Mouse (Mus musculus) liver, embryonic 12.5 days (tissue): Measurements from ENCODE around the gene Cd300lb. TPM values are rescaled to one million over a fixed set of nuclear protein-coding genes. Genes with fewer than 3 reads are reported as not detected.

ENCODE experiments used
- ATAC-seq: fragments of 200-750 bp; cut with Nextera tagmentation; 2 replicates; pipeline ENCODE4 v1.8.0; 2017; ENCODE audit warnings: moderate number of reproducible peaks, mild to moderate bottlenecking, moderate library complexity
- H3K27ac ChIP-seq: fragments of 300-500 bp; sonication (generic); 2 replicates; pipeline ENCODE4 v1.5.1; 2016; ENCODE audit warnings: mild to moderate bottlenecking
- H3K27me3 ChIP-seq: fragments of 300-500 bp; sonication (generic); replicated peaks from 2 replicates; pipeline ENCODE4 v1.6.1; 2016; ENCODE audit warnings: mild to moderate bottlenecking, moderate library complexity
- H3K36me3 ChIP-seq: fragments of 300-500 bp; sonication (generic); 2 replicates; pipeline ENCODE4 v1.6.1; 2016; ENCODE audit warnings: mild to moderate bottlenecking, moderate library complexity
- H3K4me1 ChIP-seq: fragments of 300-500 bp; sonication (generic); 2 replicates; pipeline ENCODE4 v1.6.1; 2016
- H3K4me2 ChIP-seq: fragments of 300-500 bp; sonication (generic); 2 replicates; pipeline ENCODE4 v1.6.1; 2016; ENCODE audit warnings: mild to moderate bottlenecking, moderate library complexity
- H3K4me3 ChIP-seq: fragments of 300-500 bp; sonication (generic); 2 replicates; pipeline ENCODE4 v1.5.1; 2016; ENCODE audit warnings: mild to moderate bottlenecking, moderate library complexity
- H3K9ac ChIP-seq: fragments of 300-500 bp; sonication (generic); 2 replicates; pipeline ENCODE4 v1.6.1; 2016; ENCODE audit warnings: mild to moderate bottlenecking, moderate library complexity
- H3K9me3 ChIP-seq: fragments of 300-500 bp; sonication (generic); replicated peaks from 2 replicates; pipeline ENCODE4 v1.6.1; 2016; ENCODE audit warnings: mild to moderate bottlenecking, moderate library complexity
- WGBS: fragments of 180-500 bp; shearing (Covaris S2); methylation state at CpG from one replicate; pipeline ENCODE4 v1.1.7; 2016; ENCODE audit not compliant: insufficient replicate concordance; 5-methylcytosine and 5-hydroxymethylcytosine counted together
- polyA plus RNA-seq: library from polyadenylated mRNA; unstranded; fragments of >200 nt; fragmentation: Nextera tagmentation; extraction: Ambion mirVana; gene quantifications from 2 replicates; pipeline ENCODE4 v1.2.1, GENCODE M21; 2016

The Cd300lb gene
- polyA plus RNA-seq, 1 experiment from 2014 or later, result 0.67 TPM

DNA sequence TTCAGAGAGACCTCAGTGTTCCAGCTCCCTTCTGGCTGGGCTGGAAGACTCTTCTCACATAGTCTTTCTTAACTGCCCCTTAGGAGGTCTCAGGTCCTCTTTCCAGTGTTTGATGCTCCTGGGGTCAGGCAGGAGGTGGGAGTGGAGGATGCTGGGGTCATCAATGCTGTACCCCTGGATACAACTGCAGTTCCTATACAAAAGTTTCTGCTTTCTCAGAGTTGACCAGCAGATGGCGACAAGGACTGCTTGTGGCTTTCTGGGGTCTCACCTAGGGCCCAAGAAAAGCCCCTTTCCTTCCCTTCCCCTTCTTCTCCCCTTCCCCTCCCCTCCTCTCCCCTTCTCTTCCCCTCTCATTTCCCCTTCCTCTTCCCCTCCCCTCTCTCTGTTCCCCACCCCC is 53.6 kb downstream of the Cd300lb start:
- no peak for ATAC-seq
- no peaks in the 10 kb centered on the region for H3K9me3 ChIP-seq
- no peak overlapping the region for H3K4me3 ChIP-seq
- H3K9ac ChIP-seq, result no peak overlapping the region
- peaks cover 37% of the 10 kb centered on the region for H3K4me1 ChIP-seq
- no peak overlapping the region for H3K27ac ChIP-seq
- WGBS, result 0% methylated on average over 1 of the region's 1 CpGs
- no peaks in the 10 kb centered on the region for H3K36me3 ChIP-seq
- no peaks in the 10 kb centered on the region for H3K27me3 ChIP-seq
- no peak overlapping the region for H3K4me2 ChIP-seq

DNA sequence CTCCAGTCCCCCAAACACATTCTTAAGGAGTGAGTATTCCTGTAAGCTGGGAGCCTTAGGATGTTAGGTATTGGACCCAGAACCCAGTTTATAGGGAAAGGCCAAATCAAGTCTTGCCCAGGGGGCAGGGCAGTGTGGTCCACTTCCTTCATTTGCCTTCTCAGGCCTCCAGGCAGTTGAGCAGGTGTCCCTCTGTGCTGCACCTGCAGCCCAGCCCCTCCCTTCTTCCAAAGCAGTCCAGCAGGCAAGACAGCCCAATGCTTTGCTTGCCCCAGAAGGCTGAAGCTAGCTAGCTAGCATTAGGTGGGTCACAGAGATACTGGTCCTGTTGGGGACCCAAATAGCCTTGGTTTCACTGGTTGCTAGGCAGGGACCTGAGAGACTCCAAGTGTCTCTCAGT is 54.0 kb downstream of the Cd300lb start:
- Histone ChIP-seq H3K27me3 (no peaks in the 10 kb centered on the region), H3K27ac (no peak overlapping the region), H3K9ac (no peak overlapping the region), H3K36me3 (no peaks in the 10 kb centered on the region), H3K4me1 (peaks cover 41% of the 10 kb centered on the region), H3K4me2 (no peak overlapping the region), H3K9me3 (no peaks in the 10 kb centered on the region), H3K4me3 (no peak overlapping the region)
- ATAC-seq, result no peak

DNA sequence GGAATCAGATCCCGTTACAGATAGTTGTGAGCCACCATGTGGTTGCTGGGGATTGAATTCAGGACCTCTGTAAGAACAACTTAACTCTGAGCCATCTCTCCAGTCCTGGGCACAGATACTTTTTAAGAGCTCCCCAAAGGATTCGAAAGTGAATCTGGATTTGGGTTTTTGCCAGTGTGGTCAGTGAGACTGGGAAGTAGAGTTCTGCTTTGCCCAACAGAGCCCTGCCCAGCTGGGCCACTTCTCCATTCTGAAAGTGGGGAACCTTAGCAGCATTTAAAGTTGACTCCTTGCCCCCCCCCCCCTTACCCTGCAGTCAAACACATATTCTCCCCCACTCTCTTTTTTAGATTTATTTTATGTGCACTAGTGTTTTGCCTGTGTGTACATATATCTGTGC is 54.5 kb downstream of the Cd300lb start:
- H3K4me1 ChIP-seq, result peaks cover 39% of the 10 kb centered on the region
- H3K27ac ChIP-seq, result no peak overlapping the region
- 52% methylated on average over 2 of the region's 2 CpGs for WGBS
- no peak overlapping the region for H3K4me3 ChIP-seq
- ATAC-seq, result no peak
- no peak overlapping the region for H3K9ac ChIP-seq
- H3K9me3 ChIP-seq, result no peaks in the 10 kb centered on the region
- no peak overlapping the region for H3K4me2 ChIP-seq
- H3K36me3 ChIP-seq, result no peaks in the 10 kb centered on the region
- H3K27me3 ChIP-seq, result no peaks in the 10 kb centered on the region

DNA sequence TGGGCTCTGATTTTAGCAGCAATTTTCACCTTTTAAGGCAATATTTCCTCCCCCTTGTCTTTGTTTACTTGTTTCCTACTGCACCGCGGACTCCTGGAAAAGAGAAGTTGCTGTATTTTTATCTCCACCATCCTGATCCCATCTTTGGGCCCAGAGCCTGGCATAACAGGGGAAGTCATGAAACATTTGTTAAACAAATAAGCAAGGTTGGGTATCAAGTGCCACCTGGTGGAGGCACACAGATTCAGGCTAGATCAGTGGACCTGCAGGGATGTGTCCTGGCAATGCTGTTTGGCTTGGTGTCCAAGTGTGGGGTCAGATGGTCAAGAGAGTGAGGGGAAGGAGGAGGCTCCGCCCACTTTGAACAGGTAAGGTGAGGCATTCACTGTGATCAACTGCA is 57.0 kb downstream of the Cd300lb start:
- 17% methylated on average over 3 of the region's 3 CpGs for WGBS
- H3K36me3 ChIP-seq, result no peaks in the 10 kb centered on the region
- no peak overlapping the region for H3K4me3 ChIP-seq
- H3K9ac ChIP-seq, result no peak overlapping the region
- no peak overlapping the region for H3K4me2 ChIP-seq
- no peak for ATAC-seq
- H3K27ac ChIP-seq, result no peak overlapping the region
- no peaks in the 10 kb centered on the region for H3K9me3 ChIP-seq
- no peaks in the 10 kb centered on the region for H3K27me3 ChIP-seq
- H3K4me1 ChIP-seq, result peaks cover 39% of the 10 kb centered on the region

DNA sequence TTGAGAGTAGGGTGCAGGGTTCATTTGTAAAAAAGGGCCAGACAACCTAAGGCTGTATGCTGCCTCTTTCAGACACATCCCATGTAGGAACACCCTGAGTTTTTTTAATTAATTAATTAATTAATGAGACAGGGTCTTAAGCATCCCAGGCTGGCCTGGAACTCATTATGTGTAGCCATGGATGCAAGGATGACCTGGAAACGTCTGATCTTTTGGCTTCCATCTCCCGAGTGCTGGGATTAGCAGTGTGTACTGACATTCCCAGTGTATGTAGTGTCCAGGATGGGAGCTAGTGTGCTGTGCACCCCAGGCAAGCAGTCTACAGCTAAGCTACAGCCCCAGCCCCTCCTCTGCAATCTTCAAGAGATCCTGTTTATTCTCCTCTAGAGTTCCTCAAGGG is 57.6 kb downstream of the Cd300lb start:
- Histone ChIP-seq H3K9me3 (no peaks in the 10 kb centered on the region), H3K36me3 (no peaks in the 10 kb centered on the region), H3K4me2 (no peak overlapping the region), H3K4me3 (no peak overlapping the region), H3K27me3 (no peaks in the 10 kb centered on the region), H3K27ac (no peak overlapping the region), H3K9ac (no peak overlapping the region), H3K4me1 (peaks cover 39% of the 10 kb centered on the region)
- WGBS, result 45% methylated on average over 2 of the region's 2 CpGs
- ATAC-seq, result no peak

DNA sequence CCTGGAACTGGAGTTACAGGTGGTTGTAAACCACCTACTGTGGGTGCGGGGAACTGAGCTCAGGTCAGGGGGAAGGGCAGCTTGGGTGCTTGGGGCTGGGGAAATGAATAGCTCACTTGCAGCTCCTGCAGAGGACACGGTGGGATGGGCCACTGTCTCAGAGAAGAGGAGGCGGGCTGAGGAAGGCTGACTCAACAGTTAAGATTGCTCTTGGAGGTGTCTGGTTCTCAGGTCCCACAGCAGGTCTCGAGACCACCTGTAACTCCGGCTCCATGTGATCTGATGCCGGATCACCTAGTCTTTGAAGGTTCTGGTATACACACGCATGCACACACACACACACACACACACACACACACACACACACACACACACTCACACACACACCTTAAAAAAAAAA is 58.0 kb downstream of the Cd300lb start:
- Histone ChIP-seq H3K27me3 (no peaks in the 10 kb centered on the region), H3K4me2 (no peak overlapping the region), H3K27ac (no peak overlapping the region), H3K36me3 (no peaks in the 10 kb centered on the region), H3K4me1 (peaks cover 39% of the 10 kb centered on the region), H3K9ac (no peak overlapping the region), H3K9me3 (no peaks in the 10 kb centered on the region), H3K4me3 (no peak overlapping the region)
- WGBS, result 47% methylated on average over 7 of the region's 7 CpGs
- ATAC-seq, result no peak

DNA sequence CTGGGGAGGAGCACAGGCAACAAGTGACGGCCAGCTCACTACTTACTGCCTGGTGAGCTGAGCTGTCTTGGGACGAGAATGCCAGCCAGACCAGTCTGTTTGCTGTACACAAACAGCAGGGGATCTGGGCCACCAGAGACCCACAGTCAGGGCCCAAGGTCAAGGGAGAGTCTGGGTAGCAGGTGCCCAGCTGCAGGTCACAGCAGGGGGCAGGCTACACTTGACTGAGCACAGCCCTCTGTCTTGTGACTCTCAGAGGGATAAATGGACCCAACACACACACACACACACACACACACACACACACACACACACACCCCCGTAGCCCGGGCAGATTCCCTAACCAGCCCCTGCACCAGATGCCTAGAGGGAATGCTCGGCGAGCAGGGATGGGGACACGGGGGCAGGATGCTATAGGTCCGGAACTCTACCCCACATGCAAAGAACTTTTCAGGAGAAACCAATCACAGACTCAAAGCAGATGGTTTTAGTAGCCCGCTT is 58.8 kb downstream of the Cd300lb start:
- no peaks in the 10 kb centered on the region for H3K27me3 ChIP-seq
- no peaks in the 10 kb centered on the region for H3K36me3 ChIP-seq
- H3K4me3 ChIP-seq, result no peak overlapping the region
- no peak for ATAC-seq
- 46% methylated on average over 9 of the region's 9 CpGs for WGBS
- H3K9ac ChIP-seq, result no peak overlapping the region
- H3K4me2 ChIP-seq, result no peak overlapping the region
- H3K9me3 ChIP-seq, result no peaks in the 10 kb centered on the region
- H3K27ac ChIP-seq, result no peak overlapping the region
- peaks cover 39% of the 10 kb centered on the region for H3K4me1 ChIP-seq

DNA sequence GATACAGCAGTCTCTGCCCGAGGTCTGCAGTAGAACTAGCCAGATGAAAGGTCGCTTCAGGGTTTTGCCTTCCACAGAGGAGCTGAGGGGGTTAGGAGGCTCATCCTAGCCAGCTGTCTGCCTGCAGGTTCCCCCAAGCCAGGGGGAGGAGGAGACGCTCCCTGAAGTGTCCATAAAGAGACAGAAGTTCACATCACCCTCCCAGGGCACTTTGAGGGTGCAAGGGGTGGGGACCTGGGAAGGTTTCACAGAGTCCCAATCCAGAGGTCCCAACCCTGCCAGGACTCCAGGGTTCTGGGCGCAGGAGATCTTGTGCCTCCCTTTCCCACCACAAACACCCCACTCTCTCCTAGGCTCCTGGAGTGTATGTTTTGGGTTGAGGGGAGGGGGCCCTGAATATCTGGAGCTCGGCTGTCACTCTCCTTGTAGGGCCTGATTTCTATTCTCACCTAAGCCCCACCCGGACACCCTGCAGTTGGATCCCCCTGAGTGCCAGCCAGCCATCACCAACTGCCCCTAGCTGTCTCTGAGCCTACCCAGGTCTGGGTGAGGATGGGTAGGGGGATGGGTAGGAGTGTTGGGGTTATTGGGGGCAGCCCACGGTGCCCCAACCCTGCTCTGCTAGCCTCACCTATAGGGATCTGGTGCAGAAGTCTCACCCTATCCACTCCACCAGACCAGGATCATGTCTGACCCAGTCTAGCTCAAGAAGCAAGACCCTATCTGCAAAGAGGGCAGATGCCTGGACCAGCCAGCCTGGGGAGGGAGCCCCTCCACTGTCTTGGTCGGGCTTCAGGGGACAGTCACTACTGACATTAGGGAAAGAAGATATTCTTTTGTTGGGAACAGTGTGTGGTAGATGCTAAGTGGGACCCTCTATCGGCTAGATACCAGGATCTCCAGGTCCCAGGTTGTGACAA is 59.7 kb downstream of the Cd300lb start:
- Histone ChIP-seq H3K4me2 (no peak overlapping the region), H3K9ac (no peak overlapping the region), H3K4me3 (no peak overlapping the region), H3K9me3 (no peaks in the 10 kb centered on the region), H3K36me3 (no peaks in the 10 kb centered on the region), H3K27me3 (no peaks in the 10 kb centered on the region), H3K4me1 (peaks cover 39% of the 10 kb centered on the region), H3K27ac (no peak overlapping the region)
- no peak for ATAC-seq
- 55% methylated on average over 9 of the region's 9 CpGs for WGBS

DNA sequence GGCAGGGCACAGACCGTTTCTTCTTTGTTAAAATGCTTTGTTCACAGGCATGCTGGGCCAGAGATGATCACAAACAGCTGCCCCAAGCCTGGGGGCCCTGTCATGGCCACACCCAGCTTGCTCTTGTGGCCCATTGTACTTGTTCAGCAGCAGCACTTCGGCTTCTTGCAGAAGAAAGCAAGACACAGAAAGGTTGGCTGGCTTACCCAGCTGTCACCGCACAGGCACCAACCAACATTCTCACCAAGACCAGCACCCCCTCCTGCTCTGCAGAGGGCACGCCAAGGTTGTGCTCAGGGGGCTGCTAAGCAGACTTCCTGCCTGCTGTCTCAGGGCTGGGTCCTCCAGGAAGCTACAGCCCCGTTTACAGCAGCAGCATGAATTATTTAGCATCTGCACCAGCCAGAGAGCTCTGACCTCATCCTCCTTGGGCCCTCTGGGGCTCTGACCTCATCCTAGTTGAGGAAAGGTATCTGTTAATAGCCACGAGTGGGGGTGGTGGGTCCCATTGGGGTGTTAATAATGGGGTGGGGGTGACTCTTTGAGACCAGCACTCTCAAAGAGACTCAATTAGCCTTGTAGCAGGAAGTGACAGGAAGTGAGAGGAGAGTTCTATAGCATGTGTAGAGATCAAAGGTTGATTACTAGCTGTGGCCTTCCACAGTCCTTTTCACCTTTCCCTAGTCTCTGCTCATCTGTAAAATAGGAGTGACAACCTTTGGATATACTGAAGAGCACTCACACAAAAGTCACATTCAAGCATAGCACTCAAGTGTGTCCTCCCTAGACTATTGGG is 61.0 kb downstream of the Cd300lb start:
- no peaks in the 10 kb centered on the region for H3K9me3 ChIP-seq
- H3K4me1 ChIP-seq, result peaks cover 48% of the 10 kb centered on the region
- 0 out of 2 replicates have a peak overlapping the region, but pooled peaks have one; percentile 8 for H3K4me2 ChIP-seq
- H3K9ac ChIP-seq, result no peak overlapping the region
- WGBS, result 27% methylated on average over 6 of the region's 6 CpGs
- H3K27me3 ChIP-seq, result no peaks in the 10 kb centered on the region
- peak overlapping the region; percentile 43; the same call in 1 of the 2 replicates for H3K27ac ChIP-seq
- no peak for ATAC-seq
- H3K36me3 ChIP-seq, result no peaks in the 10 kb centered on the region
- H3K4me3 ChIP-seq, result no peak overlapping the region

Other genes starting within 250 kb of the Cd300lb start
- gene Dnaic2, start 207.0 kb downstream of the Cd300lb start, polyA plus RNA-seq, result 0.05 TPM in 1 of 2 replicates, not detected in the other
- 0.13 TPM in 1 of 2 replicates, not detected in the other for gene Kif19a, start 169.0 kb downstream of the Cd300lb start, polyA plus RNA-seq
- not detected in 2 replicates for gene Btbd17, start 138.4 kb downstream of the Cd300lb start, polyA plus RNA-seq
- not detected in 2 replicates for gene Gpr142, start 135.5 kb downstream of the Cd300lb start, polyA plus RNA-seq
- 14.3 TPM in 2 replicates for gene Gprc5c, start 83.2 kb downstream of the Cd300lb start, polyA plus RNA-seq
- gene Cd300a, start 44.3 kb downstream of the Cd300lb start, polyA plus RNA-seq, result 3.7 and 4.6 TPM in 2 replicates
- not detected in 2 replicates for gene Cd300c, start 34.8 kb upstream of the Cd300lb start, polyA plus RNA-seq
- 0.48 and 0.67 TPM in 2 replicates for gene Cd300ld, start 55.5 kb upstream of the Cd300lb start, polyA plus RNA-seq
- gene Cd300c2, start 67.5 kb upstream of the Cd300lb start, polyA plus RNA-seq, result 3.0 and 3.4 TPM in 2 replicates
- not detected in 2 replicates for gene Cd300ld2, start 81.8 kb upstream of the Cd300lb start, polyA plus RNA-seq
- not detected in 2 replicates for gene Cd300ld4, start 92.6 kb upstream of the Cd300lb start, polyA plus RNA-seq
- gene Cd300ld5, start 103.4 kb upstream of the Cd300lb start, polyA plus RNA-seq, result not detected in 2 replicates
- 0.23 TPM in 1 of 2 replicates, not detected in the other for gene Cd300ld3, start 114.0 kb upstream of the Cd300lb start, polyA plus RNA-seq
- 0.50 and 0.61 TPM in 2 replicates for gene Cd300e, start 127.8 kb upstream of the Cd300lb start, polyA plus RNA-seq
- gene Rab37, start 157.0 kb upstream of the Cd300lb start, polyA plus RNA-seq, result 4.7 and 6.1 TPM in 2 replicates
- gene Cd300lf, start 199.6 kb upstream of the Cd300lb start, polyA plus RNA-seq, result 0.90 and 1.3 TPM in 2 replicates
- gene Slc9a3r1, start 229.0 kb upstream of the Cd300lb start, polyA plus RNA-seq, result 74.5 and 75.7 TPM in 2 replicates